Mouse (Mus musculus) hindbrain, postnatal 0 days (tissue): ENCODE results near the gene Sh3gl2. TPM values are rescaled to one million over a fixed set of nuclear protein-coding genes. Genes with fewer than 3 reads are reported as not detected.

Source experiments
- ATAC-seq: fragments of 200-750 bp; cut with Nextera tagmentation; 2 replicates; pipeline ENCODE4 v1.8.0; 2017; ENCODE audit warnings: mild to moderate bottlenecking, moderate TSS enrichment, moderate library complexity
- DNase-seq: peaks from one replicate; pipeline ENCODE4 v3.0.0-alpha.2; 2015; ENCODE audit warnings: low spot score
- H3K27ac ChIP-seq: fragments of 300-500 bp; sonication (generic); 2 replicates; pipeline ENCODE4 v1.5.1; 2014; ENCODE audit warnings: mild to moderate bottlenecking
- H3K27me3 ChIP-seq: fragments of 300-500 bp; sonication (generic); 2 replicates; pipeline ENCODE4 v1.6.1; 2014; ENCODE audit warnings: low read length, mixed read lengths; ENCODE audit not compliant: insufficient read depth
- H3K36me3 ChIP-seq: fragments of 300-500 bp; sonication (generic); 2 replicates; pipeline ENCODE4 v1.6.1; 2014; ENCODE audit warnings: low read length, mixed read lengths; ENCODE audit not compliant: insufficient read depth
- H3K4me1 ChIP-seq: fragments of 300-500 bp; sonication (generic); 2 replicates; pipeline ENCODE4 v1.6.1; 2014; ENCODE audit warnings: antibody characterized with exemption, low read length, mixed read lengths; ENCODE audit not compliant: insufficient read depth
- H3K4me2 ChIP-seq: fragments of 300-500 bp; sonication (generic); 2 replicates; pipeline ENCODE4 v1.6.1; 2014; ENCODE audit warnings: low read depth, mild to moderate bottlenecking, low read length, moderate library complexity, mixed read lengths
- H3K4me3 ChIP-seq: fragments of 300-500 bp; sonication (generic); 2 replicates; pipeline ENCODE4 v1.5.1; 2014; ENCODE audit warnings: low read length
- H3K9ac ChIP-seq: fragments of 300-500 bp; sonication (generic); replicated peaks from 2 replicates; pipeline ENCODE4 v1.6.1; 2014; ENCODE audit warnings: mild to moderate bottlenecking, low read length, moderate library complexity, mixed read lengths
- H3K9me3 ChIP-seq: fragments of 300-500 bp; sonication (generic); 2 replicates; pipeline ENCODE4 v1.6.1; 2016; ENCODE audit warnings: low read length, mixed read lengths
- CTCF ChIP-seq: IDR thresholded peaks from 2 replicates; pipeline ENCODE4 v1.5.1; 2016; ENCODE audit warnings: antibody characterized with exemption, control low read depth, low read depth
- WGBS: fragments of 180-500 bp; shearing (Covaris S2); extraction: QIAGEN DNeasy Blood & Tissue Kit; methylation state at CpG from one replicate; pipeline ENCODE4 v1.1.7; 2014; 5-methylcytosine and 5-hydroxymethylcytosine counted together
- polyA plus RNA-seq: library from polyadenylated mRNA; unstranded; fragments of >200 nt; fragmentation: Nextera tagmentation; extraction: Ambion mirVana; gene quantifications from 2 replicates; pipeline ENCODE4 v1.2.1, GENCODE M21; 2015
- total RNA-seq: library from RNA; depleted of rRNA; stranded (reverse); fragments of >200 nt; gene quantifications from 2 replicates; pipeline ENCODE4 v1.2.3, GENCODE M21; 2014

The Sh3gl2 gene
- total and polyA plus RNA-seq, 2 experiments from 2014 or later: 41.9 to 129 TPM

DNA sequence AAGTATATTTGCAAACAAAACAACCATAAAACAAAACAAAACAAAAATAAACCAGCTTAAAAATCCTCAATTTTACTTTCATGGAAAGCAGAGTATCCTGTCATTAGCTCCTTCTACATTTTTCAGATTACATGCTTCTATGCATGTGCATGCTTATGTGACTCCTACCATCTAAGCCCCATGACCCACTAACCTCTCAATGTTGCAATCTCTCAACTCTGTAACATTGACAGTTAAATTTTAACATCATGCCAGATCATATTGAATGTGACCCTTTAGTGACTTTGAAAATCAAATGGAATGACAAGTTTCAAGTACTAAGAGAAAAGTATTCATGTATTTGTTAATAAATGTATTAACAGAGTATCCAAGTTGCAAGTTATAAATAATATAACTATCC is 389.2 kb downstream of the Sh3gl2 start:
- no peak overlapping the region for H3K9ac ChIP-seq
- H3K36me3 ChIP-seq: no peaks in the 10 kb centered on the region
- no peak overlapping the region for H3K4me3 ChIP-seq
- H3K27ac ChIP-seq: no peak overlapping the region
- DNase-seq (no peak), ATAC-seq (no peak)
- no peaks in the 10 kb centered on the region for H3K9me3 ChIP-seq
- no peaks in the 10 kb centered on the region for H3K4me1 ChIP-seq
- TF ChIP-seq CTCF: no peak
- no peak overlapping the region for H3K4me2 ChIP-seq
- H3K27me3 ChIP-seq: no peaks in the 10 kb centered on the region

DNA sequence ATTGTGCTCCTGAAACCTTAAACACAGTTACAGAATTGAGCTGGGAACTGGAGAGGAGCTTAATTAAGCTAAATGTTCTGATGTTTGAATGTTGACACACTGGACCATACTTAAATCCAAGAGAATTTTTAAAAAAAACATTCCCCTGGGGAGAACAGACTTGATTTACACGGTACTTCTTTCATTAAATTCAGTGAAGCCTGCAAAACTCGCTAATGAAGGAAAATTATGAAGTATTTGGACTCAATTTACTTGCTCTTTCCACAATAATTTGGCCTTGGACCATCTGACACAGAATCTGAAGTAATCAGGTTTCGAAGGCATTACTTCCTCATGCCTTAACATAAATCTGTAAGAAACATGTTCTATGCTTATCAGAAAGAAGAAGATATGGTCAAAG is 408.4 kb downstream of the Sh3gl2 start:
- H3K9ac ChIP-seq: no peak overlapping the region
- H3K27me3 ChIP-seq: no peaks in the 10 kb centered on the region
- DNase-seq (peak; percentile 4), ATAC-seq (no peak)
- no peak for TF ChIP-seq CTCF
- no peak overlapping the region for H3K4me3 ChIP-seq
- no peak overlapping the region for H3K27ac ChIP-seq
- H3K4me1 ChIP-seq: no peaks in the 10 kb centered on the region
- H3K36me3 ChIP-seq: no peaks in the 10 kb centered on the region
- no peaks in the 10 kb centered on the region for H3K9me3 ChIP-seq
- 64% methylated on average over 3 of the region's 3 CpGs for WGBS
- H3K4me2 ChIP-seq: no peak overlapping the region

DNA sequence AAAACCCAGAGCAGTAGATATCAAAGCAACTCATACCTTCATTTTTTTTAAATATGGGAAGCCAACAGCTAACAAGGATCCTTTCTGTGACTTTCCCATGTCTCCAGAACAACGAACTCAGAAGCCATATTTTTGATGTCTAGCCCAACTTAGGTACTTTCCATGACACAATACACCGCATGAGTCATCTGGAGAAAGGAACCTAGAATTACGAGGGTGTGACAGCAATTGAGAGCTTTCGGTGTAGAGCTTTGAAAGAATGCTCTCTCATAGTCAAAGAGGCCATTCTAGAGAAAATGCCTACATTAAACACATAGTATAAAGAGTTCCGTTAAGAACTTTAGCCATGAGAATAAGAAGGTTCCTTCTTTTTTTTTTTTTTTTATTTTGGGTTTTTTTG is 413.8 kb downstream of the Sh3gl2 start:
- no peak overlapping the region for H3K4me3 ChIP-seq
- ATAC-seq (no peak), DNase-seq (no peak)
- no peaks in the 10 kb centered on the region for H3K36me3 ChIP-seq
- H3K4me1 ChIP-seq: no peaks in the 10 kb centered on the region
- 89% methylated on average over 5 of the region's 5 CpGs for WGBS
- no peaks in the 10 kb centered on the region for H3K9me3 ChIP-seq
- H3K27ac ChIP-seq: no peak overlapping the region
- TF ChIP-seq CTCF: no peak
- H3K4me2 ChIP-seq: no peak overlapping the region
- no peak overlapping the region for H3K9ac ChIP-seq
- no peaks in the 10 kb centered on the region for H3K27me3 ChIP-seq

DNA sequence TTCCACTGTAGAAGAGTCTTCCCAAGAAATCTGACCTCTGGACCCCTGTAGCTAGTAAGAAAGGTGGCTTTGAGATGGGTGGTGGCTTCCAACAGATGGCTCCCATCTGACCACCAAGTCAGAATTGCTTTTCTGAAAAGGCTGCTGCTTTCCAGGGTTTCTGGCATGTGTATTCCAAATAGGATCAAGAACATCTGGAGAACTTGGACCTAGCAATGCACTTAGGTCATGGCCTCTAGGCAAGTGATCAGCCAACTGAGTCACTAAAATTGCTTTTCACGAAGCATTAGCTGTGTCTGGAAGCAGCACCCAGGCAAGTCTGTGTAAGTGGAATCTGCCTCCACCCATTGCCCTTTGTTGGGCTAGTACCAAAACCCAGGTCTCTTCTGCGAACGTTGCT is 414.3 kb downstream of the Sh3gl2 start:
- no peak overlapping the region for H3K9ac ChIP-seq
- H3K9me3 ChIP-seq: no peaks in the 10 kb centered on the region
- H3K27me3 ChIP-seq: no peaks in the 10 kb centered on the region
- DNase-seq (no peak), ATAC-seq (no peak)
- H3K36me3 ChIP-seq: no peaks in the 10 kb centered on the region
- H3K4me1 ChIP-seq: no peaks in the 10 kb centered on the region
- no peak overlapping the region for H3K27ac ChIP-seq
- H3K4me2 ChIP-seq: no peak overlapping the region
- H3K4me3 ChIP-seq: no peak overlapping the region
- no peak for TF ChIP-seq CTCF
- WGBS: 90% methylated on average over 3 of the region's 3 CpGs

DNA sequence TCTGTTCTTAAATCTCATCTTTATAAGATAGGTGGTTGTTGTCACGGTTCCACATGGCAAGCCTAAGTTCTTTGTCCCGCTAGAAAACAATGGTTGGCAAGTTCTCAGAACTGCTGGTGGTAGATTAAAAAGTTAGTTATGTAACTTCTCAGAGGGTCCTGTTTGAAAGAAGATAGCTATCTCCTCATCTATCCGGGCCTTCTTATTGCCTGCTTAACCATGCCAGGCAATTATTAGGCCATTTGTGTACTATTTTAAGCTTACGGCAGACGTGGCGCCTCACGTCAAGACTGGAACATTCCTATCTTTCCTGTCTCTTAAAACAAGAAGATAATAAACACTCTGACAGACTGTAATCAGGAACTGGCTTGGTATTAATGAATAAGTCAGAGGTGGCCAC is 424.5 kb downstream of the Sh3gl2 start:
- Histone ChIP-seq H3K4me3 (no peak overlapping the region), H3K4me2 (no peak overlapping the region), H3K4me1 (no peaks in the 10 kb centered on the region), H3K36me3 (no peaks in the 10 kb centered on the region), H3K27ac (no peak overlapping the region), H3K9ac (no peak overlapping the region), H3K27me3 (no peaks in the 10 kb centered on the region), H3K9me3 (no peaks in the 10 kb centered on the region)
- ATAC-seq (no peak), DNase-seq (no peak)
- TF ChIP-seq CTCF: no peak
- 82% methylated on average over 7 of the region's 7 CpGs for WGBS

DNA sequence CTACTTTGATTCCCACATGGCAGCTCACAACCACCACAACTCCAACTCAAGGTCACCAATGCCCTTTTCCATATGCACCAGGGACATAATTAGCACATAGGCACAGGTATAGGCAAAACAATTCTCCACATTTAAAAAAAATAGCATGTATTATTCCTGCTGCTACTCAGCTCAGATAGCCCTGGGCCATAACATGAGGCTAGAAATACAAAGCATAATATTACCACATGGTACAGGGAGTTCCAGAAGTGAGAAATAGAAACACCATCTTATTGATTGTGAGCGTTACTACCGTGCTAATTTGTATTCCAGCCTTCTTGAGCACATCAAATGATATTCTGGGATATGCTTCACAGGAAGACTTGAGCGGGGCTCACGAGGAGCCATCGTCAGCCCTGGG is 464.3 kb downstream of the Sh3gl2 start:
- Histone ChIP-seq H3K4me3 (no peak overlapping the region), H3K9ac (no peak overlapping the region), H3K27ac (no peak overlapping the region), H3K27me3 (no peaks in the 10 kb centered on the region), H3K9me3 (no peaks in the 10 kb centered on the region), H3K4me2 (no peak overlapping the region), H3K4me1 (no peaks in the 10 kb centered on the region), H3K36me3 (no peaks in the 10 kb centered on the region)
- no peak for ATAC-seq
- no peak for TF ChIP-seq CTCF
- DNase-seq: no peak
- WGBS: 91% methylated on average over 5 of the region's 5 CpGs

DNA sequence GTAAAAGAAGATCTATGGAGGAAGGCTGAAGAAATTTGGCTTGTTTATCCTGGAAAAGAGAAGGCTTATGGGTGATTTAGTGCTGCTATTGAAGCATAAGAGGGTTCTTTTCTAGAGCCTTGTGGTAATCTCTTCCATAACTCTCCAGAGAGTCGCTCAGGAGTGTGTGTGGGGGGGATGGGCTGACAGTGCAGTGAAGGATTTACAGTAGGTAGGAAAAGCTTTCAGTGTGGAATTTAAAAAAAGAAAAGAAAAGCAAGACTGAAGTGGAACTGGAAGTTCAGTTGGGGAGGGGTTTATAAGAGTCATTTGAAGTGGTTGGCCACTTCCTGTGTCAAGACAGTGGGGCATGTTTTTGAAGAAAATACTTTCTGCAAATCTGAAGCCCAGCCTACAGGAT is 464.8 kb downstream of the Sh3gl2 start:
- Histone ChIP-seq H3K4me2 (no peak overlapping the region), H3K4me1 (no peaks in the 10 kb centered on the region), H3K27ac (no peak overlapping the region), H3K9me3 (no peaks in the 10 kb centered on the region), H3K4me3 (no peak overlapping the region), H3K9ac (no peak overlapping the region), H3K36me3 (no peaks in the 10 kb centered on the region), H3K27me3 (no peaks in the 10 kb centered on the region)
- no peak for TF ChIP-seq CTCF
- DNase-seq: no peak
- ATAC-seq: no peak
- WGBS: 90% methylated on average over 1 of the region's 1 CpGs
